Mouse (Mus musculus): Measurements from ENCODE around the gene A830031A19Rik.

DNA sequence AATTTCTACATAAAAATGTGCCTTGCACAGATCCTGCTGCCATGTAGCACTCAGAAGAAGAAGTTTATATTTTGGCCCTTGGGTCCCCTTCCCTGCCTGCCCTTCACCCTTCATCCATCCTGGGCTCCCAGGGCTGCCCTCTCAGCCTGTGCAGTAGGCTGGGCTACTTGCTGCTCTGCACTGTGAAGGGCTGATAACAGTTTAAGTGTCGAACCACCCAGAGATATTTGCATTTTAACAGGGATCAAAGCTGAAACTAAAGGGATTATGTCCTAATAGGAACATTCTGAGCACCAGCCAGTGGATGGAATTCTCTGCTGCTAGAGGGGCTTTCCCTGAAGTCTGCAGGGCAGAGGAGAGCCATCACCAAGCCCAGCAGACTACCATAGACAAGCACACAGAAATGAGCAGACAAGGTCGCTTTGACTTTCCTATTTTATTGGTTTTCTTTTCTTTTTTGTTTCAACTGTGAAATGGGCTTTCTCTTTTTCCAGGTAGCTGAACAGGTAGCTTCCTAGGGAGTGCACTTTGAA, 58.1 kb downstream of the A830031A19Rik start:
- TF ChIP-seq CTCF (IDR thresholded peaks at IDR 0.05; ENCODE audit: extremely low read depth, insufficient read length, insufficient replicate concordance, low read depth, low read length) (no peak), POLR2A (IDR thresholded peaks at IDR 0.05; ENCODE audit: low read depth, low read length) (no peak)
